Mouse (Mus musculus) megakaryocyte progenitor cell, adult 5-6 weeks (primary cell): ENCODE measurements around the gene Arhgef3. TPM values are rescaled to one million over a fixed set of nuclear protein-coding genes. Genes with fewer than 3 reads are reported as not detected.

Experiments
- ATAC-seq: replicated peaks from 2 replicates; pipeline ENCODE4 v1.8.0; 2016; ENCODE audit warnings: mild to moderate bottlenecking, moderate TSS enrichment, inconsistent platforms; ENCODE audit not compliant: poor library complexity
- total RNA-seq, 2 experiments: library from RNA; stranded (forward) in 1 of 2; stranded (reverse) in 1 of 2; fragments of 157-497, 149-512 nt in 1 of 2; fragments of 200-1000 nt in 1 of 2; gene quantifications; 2 replicates each; pipeline versions ENCODE4 v1.2.3 to v1.2.4; 2015 to 2017

The Arhgef3 gene
- total RNA-seq, 2 experiments from 2014 or later, result 13.8 to 15.5 TPM

DNA sequence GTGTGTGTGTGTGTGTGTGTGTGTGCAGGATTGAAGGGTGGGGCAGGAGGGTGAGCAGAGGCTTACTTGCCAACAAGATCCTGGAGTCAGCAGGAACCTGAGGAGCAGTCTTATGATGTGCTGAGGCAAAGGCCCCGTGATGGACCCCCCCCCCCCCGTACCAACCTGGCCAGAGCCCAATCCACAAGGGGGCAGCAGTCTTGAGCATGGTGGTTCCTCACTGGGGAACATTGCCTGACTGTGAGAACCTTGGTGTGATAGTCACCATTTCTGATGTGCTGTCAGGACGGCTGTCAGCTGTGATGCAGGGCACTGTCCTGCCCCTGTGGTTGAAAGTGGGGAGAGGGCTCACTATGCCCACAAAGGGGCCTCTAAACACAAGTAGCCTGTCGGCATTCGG lies 138.7 kb downstream of the Arhgef3 start:
- no peak for ATAC-seq

DNA sequence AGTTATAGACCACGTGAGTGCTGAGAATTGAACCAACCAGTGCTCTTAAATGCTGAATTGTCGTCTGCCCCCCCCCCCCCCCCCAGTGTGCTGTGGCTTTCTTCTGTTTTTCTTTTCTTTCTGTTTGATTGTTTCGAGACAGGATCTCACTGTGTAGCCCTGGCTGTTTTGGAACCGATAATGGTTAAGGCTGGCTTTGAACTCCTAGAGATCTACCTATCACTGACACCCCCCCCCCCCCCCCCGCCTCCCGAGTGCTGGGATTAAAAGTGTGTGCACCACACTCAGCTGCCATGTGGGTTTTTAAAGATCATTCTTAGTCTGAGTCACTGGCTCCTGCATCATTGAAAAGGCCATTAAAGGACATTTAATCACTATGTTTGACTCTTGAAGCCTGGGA lies 147.7 kb downstream of the Arhgef3 start:
- no peak for ATAC-seq

DNA sequence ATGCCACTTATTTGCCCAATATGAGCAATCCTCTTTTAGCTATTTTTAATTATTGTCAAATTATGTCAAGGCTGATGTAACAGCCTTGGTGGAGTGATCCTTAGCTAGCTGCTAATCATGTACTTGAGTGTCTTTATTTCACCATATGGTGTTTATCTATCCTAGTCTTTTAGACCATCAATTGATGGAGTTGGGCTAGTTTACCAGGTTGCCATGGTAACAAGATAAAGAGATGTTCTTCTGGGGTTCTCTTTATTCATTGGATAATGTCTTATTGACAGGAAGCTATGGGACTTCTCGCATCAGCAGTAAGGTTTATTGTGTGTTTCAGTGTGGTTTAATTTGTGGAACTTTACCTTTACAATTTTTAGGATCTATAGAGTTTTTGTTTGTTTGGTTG lies 151.9 kb downstream of the Arhgef3 start:
- ATAC-seq, result no peak

DNA sequence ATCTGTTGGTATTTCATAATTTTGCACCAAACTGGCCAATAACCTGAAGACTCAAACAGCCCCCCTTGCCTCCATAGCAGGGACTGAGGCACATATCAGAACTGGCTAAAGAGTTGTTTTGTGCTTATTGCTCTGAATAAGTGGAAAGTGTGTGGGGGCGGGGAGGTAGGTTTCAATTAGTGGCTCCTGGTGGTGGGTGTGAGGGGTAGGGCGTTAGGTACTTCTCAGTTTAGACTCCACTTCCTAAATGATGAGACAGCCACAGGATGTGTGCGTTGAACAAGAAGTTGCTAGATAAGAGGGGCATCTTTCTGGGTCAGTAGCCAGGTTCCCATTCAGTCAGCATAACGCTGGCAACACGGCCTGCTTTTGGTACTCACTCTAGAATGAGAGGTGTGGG lies 153.4 kb downstream of the Arhgef3 start:
- no peak for ATAC-seq

DNA sequence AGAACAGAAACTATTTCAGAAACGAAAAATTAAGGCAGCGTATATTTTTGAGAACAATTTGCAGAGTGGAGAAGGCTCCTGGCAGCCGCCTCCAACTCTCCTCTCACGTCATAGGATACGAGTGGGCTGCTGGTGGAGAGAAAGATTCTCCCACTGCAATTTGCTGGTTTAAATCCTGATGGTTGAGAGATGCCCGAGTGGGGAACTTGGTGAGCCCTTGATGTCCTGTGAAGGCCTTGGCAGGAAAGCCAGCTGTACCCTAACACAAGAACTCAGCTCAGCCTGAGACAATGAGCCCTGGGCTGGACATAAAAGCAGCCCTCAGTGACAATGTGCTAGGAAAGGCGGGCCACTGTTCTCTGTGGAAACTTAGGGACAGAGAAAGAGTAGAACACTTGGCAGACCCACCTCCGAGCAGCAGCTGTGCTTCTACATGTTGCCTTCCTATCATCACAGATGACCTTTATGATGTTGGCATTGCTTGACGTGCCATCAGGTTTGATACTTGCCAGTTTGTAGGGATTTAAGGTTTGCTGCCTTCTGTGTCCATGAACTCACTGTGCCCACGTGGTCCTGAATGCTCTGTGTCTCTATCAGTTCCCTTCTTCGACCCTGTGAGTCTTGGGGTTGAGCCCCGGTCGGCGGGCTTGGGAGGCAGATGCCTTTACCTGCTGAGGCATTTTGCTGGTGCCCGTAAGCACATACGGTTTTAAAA lies 154.4 kb downstream of the Arhgef3 start:
- ATAC-seq, result no peak

DNA sequence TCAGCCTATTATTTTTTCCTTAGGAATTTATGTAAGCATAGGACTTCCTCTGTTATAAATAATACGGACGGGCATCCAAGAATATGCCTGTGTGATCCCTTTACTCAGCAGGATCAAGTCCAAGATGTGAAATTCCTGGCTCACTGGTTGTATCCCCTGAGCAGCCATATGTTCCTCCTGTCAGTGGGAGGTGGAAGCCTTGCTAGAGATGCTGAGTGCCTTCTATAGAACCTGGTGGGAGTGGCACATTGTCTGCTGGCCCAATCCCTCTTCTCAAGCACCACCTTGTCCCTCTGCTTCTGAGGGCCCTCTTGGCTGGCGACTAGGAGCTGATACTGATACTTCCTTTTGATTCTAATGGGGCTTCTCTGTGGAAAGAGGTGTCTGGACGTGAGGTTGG lies 155.1 kb downstream of the Arhgef3 start:
- ATAC-seq, result no peak

DNA sequence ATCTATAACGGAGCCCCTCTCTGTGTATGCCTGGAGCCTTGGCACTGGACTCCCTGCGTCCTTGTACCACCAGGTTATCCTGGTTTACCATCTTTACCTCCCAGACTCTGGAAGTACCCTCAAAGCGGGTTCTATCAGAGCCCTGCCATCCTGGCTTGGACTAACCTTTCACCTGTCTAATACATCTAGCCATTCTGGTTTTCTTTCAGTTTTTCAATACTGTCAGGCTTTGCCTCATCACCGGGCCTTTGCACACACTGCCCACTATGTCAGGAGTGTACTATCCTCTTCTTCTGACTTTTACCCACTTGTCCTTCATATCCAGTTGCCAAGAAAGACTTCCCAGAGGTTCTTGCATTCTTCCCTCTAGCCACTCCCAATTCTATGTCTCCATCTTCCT lies 155.8 kb downstream of the Arhgef3 start:
- ATAC-seq, result no peak

DNA sequence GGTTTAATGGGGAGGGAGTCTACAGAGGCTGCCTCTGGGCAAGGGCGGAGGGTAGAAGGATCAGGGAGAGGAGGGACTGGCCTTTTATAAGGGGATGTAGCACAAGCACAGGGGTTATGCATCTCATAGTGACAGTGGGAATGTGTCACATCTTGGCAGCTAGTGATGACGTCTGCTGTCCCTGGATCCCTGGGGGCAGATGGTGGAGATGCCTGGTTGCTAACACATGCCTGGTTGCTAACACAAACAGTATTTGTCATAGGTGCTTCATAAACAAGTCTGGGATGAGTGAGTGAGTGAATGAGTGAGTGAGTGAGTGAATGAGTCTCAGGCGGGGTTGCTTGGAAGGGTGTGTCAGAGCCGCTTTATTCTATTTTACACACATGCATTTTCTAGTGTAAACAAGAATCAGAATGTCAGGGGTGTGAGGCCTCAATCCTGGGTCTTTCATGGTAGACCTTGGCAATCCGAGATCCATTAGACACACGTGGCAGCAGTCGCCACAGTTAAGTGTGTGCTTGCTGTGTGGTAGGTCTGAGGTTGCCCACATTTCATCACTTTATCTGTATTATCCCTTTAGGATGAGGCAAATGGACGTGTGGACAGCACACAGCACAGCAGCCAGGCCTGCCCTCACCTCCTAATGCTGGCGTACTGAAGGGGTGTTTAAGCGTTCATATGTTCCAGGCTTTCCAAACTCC lies 156.8 kb downstream of the Arhgef3 start:
- no peak for ATAC-seq

DNA sequence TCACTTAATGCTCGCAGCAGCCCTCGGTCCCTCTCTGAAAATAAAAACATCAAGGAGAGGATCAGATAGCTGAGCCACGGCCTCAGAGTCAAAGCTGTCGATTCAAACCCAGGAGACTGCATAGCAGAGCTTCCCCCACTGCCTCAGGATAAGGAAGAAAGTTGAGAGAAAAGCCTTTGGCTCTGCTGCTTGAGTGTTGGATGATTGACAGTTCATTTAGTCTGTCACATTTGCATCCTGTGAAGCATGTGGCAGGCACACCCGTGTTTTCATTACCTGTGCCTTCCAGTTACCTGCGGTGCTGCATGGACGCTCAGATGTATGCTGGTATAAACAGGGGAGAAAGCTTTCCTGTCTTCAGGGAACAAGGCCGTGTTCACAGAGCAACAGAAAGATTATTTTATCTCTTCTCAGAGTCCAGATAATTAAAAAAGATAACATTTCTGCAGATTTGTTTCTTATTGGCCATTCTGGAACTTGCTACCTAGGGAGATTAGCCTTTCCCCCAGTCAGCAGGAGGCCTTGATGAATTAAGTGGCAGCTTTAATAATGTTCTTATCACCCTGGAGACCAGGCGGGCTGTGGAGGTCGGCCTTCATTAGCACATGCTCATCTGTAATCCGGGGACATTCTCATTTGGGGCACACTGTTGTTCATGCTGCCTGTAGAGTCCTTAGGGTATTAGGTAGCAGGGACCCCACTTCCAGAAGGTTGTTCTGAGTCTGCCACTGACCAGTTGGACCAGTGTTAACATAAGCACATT lies 157.6 kb downstream of the Arhgef3 start:
- no peak for ATAC-seq

DNA sequence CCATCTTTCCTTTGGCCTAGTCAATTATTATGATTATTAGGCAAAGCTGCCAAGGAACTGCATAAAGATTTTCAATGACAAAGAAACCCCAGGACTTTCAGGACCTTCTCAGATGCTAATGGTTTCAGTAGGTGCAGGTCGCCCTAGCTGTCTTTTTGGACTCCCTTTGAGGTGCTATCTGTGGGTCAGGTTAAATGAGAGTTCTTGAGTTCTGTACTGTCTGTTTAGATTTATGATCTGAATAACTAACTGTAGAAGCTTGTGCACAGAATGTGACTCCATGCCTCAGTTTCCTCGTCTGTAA lies 158.1 kb downstream of the Arhgef3 start:
- no peak for ATAC-seq

DNA sequence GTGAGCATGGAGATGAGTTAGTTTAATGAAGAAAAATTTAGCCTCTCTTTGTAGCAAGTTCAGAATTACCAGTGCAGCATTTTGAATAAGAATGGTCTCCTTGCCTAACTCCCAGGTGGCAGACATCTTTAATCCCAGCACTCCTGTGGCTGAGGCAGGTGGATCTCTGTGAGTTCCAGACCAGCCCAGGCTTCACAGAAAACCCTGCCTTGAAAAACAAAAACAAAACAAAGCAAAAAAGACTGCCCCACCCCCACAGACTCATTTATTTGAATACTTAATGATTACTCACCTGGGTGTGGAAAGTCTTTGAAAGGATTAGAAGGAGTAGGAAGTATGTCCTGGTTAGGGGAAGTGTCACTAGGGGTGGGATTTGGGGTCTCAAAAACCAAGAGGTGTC lies 158.5 kb downstream of the Arhgef3 start:
- ATAC-seq, result no peak

DNA sequence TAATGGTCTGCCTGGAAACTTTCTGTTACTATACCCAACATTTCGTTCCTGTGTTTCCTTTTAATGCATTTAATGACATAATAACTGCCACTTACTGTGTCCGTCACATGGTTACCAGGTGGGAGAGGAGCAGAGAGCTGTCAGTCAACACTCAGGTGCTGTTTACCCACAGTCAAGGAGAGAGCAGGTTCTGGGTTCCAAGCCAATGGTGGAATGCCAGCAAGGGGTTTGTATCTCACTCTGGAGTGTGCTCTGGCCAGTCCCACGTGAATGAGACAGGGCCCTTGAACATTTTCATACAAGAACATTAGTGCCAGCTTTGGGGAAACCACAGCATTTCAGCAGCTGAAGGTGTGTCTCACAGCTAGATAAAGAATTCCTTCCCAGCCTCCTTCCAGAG lies 162.6 kb downstream of the Arhgef3 start:
- no peak for ATAC-seq

DNA sequence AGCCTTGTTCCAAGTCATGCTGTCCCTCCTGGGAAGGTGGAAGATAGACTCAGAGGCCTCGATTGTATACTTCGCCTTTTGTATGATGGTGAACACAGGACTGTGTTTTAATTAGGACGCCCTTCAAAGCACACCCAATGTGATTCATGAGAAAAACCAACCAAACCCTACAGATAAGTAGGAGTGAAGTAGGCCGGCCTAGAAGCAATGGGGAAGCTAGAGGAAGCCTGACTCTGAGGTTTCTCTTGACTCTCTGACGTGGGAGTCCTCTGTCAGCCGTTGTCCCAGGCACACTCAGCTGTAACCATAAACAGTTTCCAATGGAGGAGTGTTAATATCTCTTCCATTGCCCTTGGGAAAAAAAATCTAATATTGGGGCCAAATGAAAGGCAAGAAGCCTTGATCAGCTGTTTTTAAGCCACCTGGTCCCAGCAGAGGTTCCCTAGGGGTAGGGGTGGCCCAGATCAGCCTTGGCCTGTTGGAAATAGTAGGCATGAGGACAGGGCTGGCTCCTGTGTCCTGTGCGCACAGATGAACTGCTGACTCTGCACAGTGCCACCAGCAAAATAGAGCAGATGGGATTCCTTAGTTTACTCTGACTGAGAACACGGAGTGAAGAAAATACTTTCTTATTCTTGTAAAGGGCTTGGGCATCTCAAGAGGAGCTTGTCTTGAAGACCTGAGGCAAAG lies 165.6 kb downstream of the Arhgef3 start:
- no peak for ATAC-seq

DNA sequence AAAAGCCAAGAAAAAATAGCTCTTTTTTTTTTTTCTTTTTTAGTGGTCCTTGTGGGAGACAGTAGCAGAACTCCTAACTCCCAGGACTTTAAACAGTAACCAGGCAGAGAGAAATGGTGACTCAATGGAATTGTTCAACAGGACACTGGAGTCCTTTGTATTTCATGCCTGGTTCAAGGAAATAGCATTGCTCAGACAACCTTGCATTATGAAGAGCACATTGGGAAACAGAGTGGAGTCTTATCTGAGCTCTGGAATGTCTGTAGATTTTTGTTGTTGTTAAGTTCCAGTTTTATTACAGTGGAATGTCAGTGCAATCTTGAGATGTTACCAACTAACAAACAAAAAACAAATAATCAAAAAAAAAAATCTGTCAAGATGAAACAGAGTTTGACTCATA lies 169.3 kb downstream of the Arhgef3 start:
- ATAC-seq, result no peak

DNA sequence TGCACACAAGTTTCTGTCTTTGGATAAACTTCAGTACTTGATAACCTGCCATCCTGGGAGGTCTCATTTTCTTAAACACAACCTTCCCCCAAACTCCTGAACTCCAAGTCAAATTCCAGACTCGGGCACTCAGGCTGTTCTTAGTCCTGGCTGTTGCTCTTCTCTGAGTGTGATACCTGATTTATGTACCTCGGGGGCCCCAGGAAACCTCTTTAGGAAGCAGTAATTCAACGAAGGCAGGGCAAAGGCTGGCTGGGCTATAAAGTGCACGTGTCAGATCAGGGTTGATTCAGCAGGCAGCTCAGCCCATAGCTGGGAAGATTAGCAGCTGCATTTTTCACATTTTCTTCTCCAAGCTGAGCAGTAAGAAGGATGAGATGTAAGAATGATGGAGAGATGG lies 171.5 kb downstream of the Arhgef3 start:
- no peak for ATAC-seq

DNA sequence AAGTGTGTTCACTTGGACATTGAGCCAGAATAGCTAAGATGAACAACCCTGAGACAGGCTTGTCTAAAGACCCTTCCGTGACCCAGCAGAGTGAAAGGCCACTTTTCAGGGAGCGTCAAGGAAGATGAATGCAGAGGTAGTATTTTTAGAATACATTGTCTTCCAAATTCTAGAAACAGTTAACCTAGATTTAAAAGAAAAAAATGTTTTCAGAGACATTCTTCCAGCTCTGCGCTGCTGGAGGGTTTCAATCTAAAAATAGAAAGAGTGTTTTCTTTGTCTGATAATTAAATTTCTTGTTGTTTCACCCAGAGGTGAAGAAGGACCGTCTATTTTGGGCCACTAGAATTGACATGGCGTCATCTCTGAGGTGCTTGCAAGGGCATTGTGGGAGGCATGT lies 174.4 kb downstream of the Arhgef3 start:
- ATAC-seq, result no peak

DNA sequence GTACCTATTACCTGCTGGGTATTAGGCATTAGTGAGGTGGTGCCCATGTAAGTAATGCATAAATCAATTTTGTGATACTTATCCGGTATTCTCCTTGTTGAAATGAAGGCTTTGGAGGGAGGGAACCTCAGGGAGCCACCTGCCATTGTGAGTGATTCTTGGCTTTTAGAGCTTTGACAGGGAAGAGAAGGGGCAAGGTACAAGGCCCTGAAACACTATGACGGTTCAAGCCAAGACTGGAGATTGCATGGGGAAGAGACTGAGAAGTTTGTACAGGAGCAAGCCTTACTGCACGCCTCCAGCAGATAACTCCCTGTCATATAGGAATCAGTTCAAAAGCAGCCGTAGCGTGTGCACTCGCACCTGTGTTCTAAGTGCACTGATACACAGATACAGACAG lies 177.4 kb downstream of the Arhgef3 start:
- ATAC-seq, result no peak

DNA sequence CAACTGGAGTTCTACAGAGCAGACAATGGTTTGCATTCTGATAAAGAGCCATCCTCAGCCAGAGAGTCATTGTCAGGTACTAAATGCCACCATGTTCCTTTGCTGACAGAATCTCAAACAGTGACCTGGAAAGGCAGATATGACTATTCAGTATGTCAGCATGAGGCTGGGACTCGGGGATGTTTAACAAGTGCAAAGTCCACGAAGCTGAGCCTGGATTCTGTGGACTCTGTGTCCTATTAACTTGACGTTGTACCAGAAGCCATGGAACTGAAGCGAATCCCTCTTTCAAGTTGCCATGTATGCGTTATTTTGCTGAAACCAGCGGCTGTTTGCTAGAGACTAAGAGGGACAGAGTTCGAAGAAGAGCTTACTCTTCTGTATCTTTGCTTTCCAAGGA lies 181.1 kb downstream of the Arhgef3 start:
- ATAC-seq, result no peak

DNA sequence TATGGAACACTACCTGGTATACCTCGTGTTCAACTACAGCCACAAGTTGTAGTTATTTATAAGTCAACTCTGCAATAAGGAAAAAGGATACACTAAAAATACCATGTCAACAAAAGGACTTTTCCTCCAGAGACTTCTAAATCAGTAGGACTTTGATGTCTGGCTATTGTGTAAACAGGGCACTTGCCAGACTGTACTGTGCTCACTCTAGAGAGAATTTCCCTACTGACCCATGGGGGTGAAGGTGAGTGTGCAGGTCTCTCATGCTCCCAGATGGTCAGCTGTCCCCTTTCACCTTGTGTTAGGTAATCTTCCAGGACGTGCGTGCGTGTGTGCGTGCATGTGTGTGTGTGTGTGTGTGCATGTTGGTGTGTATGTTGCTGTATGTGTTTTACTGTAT lies 182.3 kb downstream of the Arhgef3 start:
- no peak for ATAC-seq

DNA sequence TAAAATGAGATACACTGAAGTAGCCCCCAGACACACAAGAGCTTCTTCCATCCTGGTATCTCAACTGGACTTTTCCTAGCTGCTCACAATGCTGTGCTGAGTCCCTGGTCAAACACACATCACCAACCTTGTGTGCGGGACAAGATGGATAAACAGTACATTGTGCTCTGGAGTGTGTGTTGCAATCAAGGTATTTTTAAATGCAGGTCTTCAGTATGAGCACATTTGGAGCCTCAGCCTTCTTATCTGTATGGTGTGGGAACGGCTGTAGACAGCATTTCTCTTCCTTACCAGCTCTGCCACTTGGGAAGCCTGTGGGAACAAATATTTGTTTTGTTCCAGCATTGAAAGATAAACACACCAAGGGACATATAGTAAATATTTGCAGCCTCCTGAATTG lies 184.2 kb downstream of the Arhgef3 start:
- no peak for ATAC-seq

DNA sequence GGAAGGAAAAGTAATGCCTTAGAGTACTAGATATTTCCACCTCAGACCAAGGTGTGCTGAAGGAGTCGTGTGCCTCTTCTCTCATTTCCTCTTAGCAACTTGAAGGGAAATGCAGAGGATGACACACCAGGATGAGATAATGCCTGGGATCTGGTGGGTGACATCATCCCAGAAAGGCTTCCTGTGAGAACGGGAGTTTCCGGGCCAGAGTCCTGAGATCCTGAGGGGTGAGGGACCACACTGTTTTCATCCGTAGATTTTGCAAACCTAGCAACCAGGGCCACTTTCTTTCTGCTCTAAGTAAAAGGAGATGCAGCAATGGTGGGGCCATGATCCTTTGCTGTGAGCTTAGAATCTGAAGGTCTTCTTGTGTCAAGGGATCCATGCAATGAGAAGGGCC lies 185.0 kb downstream of the Arhgef3 start:
- ATAC-seq, result no peak
